Mouse (Mus musculus) left cerebral cortex, adult 11 months (tissue): ENCODE measurements around the gene Csnk2b.
A peak's percentile ranks its signal among the peaks of the same experiment; 100 is the strongest.
"Not testable (repeated sequence)": the region's sequence is repeated elsewhere in the genome, so short reads cannot be mapped to it uniquely, and the experiment has no call there.

Experiments used
- DNase-seq: peaks from one replicate; pipeline ENCODE4 v3.0.0; 2022; ENCODE audit warnings: low spot score

Gene Csnk2b

GRCm38 (mm10) chr17:35152121-35152520, 30.3 kb upstream of the Csnk2b start:
- no peak for DNase-seq

- no peak for DNase-seq
Measured at GRCm38 (mm10) chr17:35147922-35148639, 26.2 kb upstream of the Csnk2b start.

- DNase-seq, result no peak
Measured at GRCm38 (mm10) chr17:35147348-35147747, 25.5 kb upstream of the Csnk2b start.

- no peak for DNase-seq
Measured at GRCm38 (mm10) chr17:35146139-35146538, 24.3 kb upstream of the Csnk2b start.

GRCm38 (mm10) chr17:35141971-35142370, 20.1 kb upstream of the Csnk2b start:
- no peak for DNase-seq

- no peak for DNase-seq
Measured at GRCm38 (mm10) chr17:35140490-35140996, 18.7 kb upstream of the Csnk2b start.

GRCm38 (mm10) chr17:35139269-35139668, 17.4 kb upstream of the Csnk2b start:
- no peak for DNase-seq

GRCm38 (mm10) chr17:35135591-35136320, 13.9 kb upstream of the Csnk2b start:
- DNase-seq, result no peak

- peak; percentile 93 for DNase-seq
Measured at GRCm38 (mm10) chr17:35134801-35135590, 13.1 kb upstream of the Csnk2b start, which contains the start of gene Bag6. Bag6 (plus strand) TSS chr17:35135178.

GRCm38 (mm10) chr17:35133517-35133916, 11.7 kb upstream of the Csnk2b start:
- DNase-seq, result no peak

- DNase-seq, result no peak
Measured at GRCm38 (mm10) chr17:35132174-35132560, 10.3 kb upstream of the Csnk2b start.

- no peak for DNase-seq
Measured at GRCm38 (mm10) chr17:35131500-35132173, 9.8 kb upstream of the Csnk2b start, which contains the start of gene Apom. Apom (minus strand) TSS chr17:35132050.

GRCm38 (mm10) chr17:35131038-35131437, 9.2 kb upstream of the Csnk2b start:
- DNase-seq, result no peak

GRCm38 (mm10) chr17:35128996-35129395, 7.1 kb upstream of the Csnk2b start:
- DNase-seq, result no peak

GRCm38 (mm10) chr17:35127017-35127416, 5.2 kb upstream of the Csnk2b start:
- no peak for DNase-seq

- DNase-seq, result no peak
Measured at GRCm38 (mm10) chr17:35126206-35126611, 4.4 kb upstream of the Csnk2b start, which contains the start of gene D17H6S53E. D17H6S53E (plus strand) TSS chr17:35126373.

- no peak for DNase-seq
Measured at GRCm38 (mm10) chr17:35125578-35125977, 3.7 kb upstream of the Csnk2b start.

GRCm38 (mm10) chr17:35125081-35125480, 3.2 kb upstream of the Csnk2b start:
- DNase-seq, result no peak

- not testable (repeated sequence) for DNase-seq
Measured at GRCm38 (mm10) chr17:35124261-35124896, 2.5 kb upstream of the Csnk2b start.

- not testable (repeated sequence) for DNase-seq
Measured at GRCm38 (mm10) chr17:35123287-35123686, 1.4 kb upstream of the Csnk2b start.

- peak; percentile 97 for DNase-seq
Measured at GRCm38 (mm10) chr17:35121143-35121799, 582 bp downstream of the Csnk2b start, which contains the start of gene Gpank1. Gpank1 (plus strand) TSS chr17:35121455.
